Mouse (Mus musculus): ENCODE results near the gene Ccdc58.
"Not testable (repeated sequence)": the region's sequence is repeated elsewhere in the genome, so short reads cannot be mapped to it uniquely, and the experiment has no call there.

Ccdc58 gene

GRCm38 (mm10) chr16:36074772-36075171, 3.3 kb downstream of the Ccdc58 start:
- no peak for DNase-seq (ENCODE audit: low read depth, low spot score)

- no peak for DNase-seq (ENCODE audit: low read depth, low spot score)
Observed at GRCm38 (mm10) chr16:36079916-36080315, 8.4 kb downstream of the Ccdc58 start.

DNA sequence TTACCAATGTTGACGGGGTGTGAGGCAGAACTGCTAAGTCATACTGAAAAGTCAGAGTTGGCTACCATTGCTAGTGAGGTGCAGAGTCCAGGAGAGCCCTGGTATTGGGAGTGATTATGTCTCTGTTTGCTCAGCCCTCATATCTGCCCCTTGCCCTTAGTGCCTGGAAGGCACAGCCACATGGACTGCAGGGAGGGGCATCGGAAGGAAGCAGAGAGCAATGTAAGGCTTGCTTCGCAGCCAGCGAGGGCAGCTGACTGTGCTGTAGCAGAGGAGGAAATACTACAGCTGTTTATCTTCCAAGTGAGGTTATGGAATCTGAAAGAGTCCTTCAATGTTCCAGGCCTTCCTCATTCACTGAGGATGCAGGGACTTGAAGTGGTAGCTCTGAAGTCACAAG, 16.4 kb downstream of the Ccdc58 start:
- DNase-seq (ENCODE audit: low read depth, low spot score): no peak

GRCm38 (mm10) chr16:36089065-36089464, 17.6 kb downstream of the Ccdc58 start:
- DNase-seq (ENCODE audit: low read depth, low spot score): no peak

- no peak for DNase-seq (ENCODE audit: low read depth, low spot score)
Observed at GRCm38 (mm10) chr16:36089850-36090616, 18.5 kb downstream of the Ccdc58 start.

DNA sequence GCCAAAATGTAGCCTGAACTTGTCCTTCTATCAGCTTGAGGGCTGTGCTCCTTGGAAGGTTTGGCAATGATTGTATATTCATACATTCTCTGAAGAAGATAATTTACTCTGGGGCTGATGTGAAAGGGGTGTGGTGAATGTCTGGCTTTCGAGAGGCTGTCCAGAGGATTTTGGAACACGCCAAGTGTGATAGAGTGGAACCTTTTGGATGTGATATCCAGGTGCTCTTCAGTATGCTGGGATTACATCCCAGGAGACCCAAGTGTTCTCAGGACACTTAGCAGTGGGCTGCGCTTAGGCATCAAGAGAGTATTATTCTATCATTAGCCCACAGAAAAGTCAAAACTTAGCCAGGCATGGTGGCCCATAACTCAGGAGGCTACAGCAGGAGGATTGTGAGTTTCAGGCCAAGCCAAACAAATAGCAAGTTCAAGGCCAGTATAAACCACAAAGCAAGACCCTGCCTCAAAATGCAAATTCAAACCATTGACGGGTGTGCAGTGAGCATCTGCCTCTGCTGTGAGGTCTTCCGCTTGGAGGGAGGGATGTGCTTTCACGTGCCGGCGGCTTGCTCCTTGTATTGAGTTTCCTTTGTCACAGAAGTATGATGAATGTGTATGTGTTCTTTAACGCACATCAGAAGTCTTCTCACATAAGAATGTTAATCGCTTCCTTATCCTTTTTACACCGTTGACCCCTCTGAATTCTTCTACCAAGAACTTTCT, 19.5 kb downstream of the Ccdc58 start:
- no peak for DNase-seq (ENCODE audit: low read depth, low spot score)

GRCm38 (mm10) chr16:36094079-36094478, 22.6 kb downstream of the Ccdc58 start:
- DNase-seq (ENCODE audit: low read depth, low spot score): no peak

DNA sequence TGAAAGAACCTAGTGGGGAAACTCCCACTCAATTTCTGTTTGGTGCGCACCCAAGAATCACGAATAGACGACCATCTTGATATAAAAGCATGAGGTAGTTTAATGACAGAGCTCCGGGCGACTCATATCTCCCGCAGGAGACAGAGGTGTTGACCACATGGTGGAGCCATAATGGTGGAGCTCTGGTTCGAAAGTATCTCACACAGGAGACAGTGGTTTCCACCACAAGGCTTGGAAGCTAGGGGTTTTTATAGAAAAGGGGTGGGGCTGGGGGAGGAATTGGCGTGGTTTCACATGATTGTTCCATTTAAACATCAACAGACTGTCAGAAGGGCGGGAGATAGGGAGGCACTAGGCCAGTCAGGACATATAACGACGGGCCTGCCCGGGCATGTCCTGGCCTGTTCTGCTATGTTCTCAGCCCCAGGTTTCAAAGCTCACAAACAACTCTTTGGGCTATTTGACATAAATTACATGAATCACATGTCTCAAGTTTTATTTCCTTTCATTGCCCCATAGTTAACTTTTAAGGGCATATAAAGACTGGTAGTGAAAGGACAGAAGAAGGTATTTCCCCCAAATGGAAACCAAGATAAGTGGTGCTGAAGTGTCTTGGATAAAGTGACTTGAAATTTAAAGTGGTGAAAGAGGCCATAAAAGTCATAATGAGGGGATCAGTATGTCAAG, 26.5 kb downstream of the Ccdc58 start:
- DNase-seq (ENCODE audit: low read depth, low spot score): not testable (repeated sequence)

- DNase-seq (ENCODE audit: low read depth, low spot score): no peak
Observed at GRCm38 (mm10) chr16:36101526-36101925, 30.0 kb downstream of the Ccdc58 start.

GRCm38 (mm10) chr16:36102211-36102610, 30.7 kb downstream of the Ccdc58 start:
- no peak for DNase-seq (ENCODE audit: low read depth, low spot score)

DNA sequence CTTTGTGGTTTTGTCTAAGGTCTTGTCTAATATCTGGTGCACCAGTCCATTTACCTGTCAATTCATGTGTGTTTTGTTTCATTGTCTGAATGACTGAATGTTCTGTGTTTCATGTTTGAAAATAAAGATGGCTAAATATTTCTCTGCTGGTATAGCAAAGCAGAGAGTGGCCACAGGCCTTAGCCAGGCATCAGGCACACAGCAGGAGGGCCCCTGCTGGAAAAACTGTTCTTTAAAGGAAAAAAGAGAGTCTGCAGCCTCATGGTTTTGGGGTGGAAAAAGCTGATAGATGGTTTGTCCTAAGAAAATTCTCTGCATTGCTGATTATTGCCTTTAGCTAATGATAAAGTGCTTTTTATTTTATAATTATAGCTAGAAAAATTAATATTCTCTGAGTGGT, 40.0 kb downstream of the Ccdc58 start:
- not testable (repeated sequence) for DNase-seq (ENCODE audit: low read depth, low spot score)

- DNase-seq (ENCODE audit: low read depth, low spot score): not testable (repeated sequence)
Observed at GRCm38 (mm10) chr16:36115751-36116150, 44.3 kb downstream of the Ccdc58 start.

GRCm38 (mm10) chr16:36128092-36128491, 56.6 kb downstream of the Ccdc58 start:
- no peak for DNase-seq (ENCODE audit: low read depth, low spot score)

DNA sequence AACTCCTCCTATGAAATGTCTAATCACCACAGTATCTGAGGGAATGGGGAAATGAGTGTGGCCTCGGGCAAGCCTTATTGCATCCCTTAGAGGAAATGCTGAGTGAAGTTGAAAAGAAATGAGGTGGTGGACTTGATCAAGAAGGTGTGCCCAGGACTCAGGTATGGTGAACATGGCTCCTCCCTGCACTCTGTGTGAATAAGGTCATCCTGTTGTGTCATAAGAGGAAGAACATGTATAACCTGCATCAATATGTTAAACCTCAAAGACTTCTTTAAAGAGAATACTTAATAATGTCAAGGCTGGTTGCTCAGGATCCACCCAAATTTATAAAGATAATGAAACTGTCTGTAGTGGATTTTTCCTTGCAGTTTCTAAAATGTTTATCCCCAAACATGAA, 59.7 kb downstream of the Ccdc58 start, which contains the start of gene Csta1:
Csta1 (minus strand) TSS at position 101 of the 400 bp plus-strand sequence.
- DNase-seq (ENCODE audit: low read depth, low spot score): no peak

DNA sequence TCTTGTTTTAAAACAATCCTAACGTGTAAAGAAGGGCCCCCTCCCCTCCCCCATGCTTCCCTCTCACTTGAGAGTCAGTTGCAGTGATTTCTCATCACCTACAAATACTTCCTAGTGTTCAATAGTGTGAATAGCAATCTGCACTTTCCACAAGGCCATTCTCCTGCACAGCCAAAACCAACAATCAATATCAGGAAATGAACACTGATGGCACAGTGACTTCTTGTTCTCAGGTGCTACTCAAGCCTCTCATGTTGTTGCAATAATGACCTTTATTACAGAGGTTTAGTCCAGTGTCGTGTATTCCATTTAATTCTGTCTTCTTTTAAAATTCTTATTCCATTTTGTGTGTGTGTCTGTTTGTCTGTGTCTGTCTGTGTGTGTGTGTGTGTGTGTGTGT, 66.7 kb downstream of the Ccdc58 start:
- no peak for DNase-seq (ENCODE audit: low read depth, low spot score)
